Mouse (Mus musculus) embryo, embryonic 10.5 days (tissue): Measurements from ENCODE around the gene Rasgrp1.

Source experiments
- DNase-seq: peaks from one replicate; pipeline ENCODE4 v3.0.0-alpha.2; 2015; ENCODE audit warnings: low spot score

Gene Rasgrp1

DNA sequence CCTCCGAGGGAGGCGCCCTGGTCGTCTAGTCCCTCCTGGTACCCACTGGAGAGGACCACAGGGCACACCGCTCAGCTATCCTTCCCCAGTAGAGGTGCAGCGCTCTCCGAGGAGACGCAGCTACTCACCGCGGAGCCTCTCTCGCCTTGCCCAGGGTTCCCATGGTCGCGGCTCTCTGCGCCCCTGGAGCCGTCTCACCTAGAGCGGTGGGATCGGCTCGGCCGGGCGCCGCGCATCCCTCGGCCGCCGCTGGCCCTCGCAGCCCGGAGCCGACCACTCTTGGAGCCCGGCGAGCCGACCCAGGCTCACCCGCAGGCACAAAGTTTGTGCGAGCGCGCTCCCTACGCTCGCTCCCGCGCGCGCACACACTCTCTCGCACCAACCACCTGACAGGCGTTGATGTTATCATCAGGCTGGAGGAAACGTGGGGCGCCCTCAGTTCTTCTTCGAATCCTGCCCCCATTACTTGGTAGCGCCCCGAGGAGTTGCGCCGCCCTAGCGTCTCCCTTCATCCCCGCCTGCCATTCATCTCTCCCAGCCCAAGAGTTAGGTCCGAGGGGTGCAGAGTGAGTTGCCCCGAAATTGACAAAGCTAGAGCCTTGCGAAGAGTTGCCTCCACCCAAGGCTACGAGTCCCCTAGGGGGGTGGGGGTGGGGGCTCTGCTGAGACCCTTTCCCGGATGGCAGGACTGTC is at the start of gene Rasgrp1:
Rasgrp1 (minus strand) TSS at position 455 of the 693 bp plus-strand sequence.
- DNase-seq: peak; percentile 33

DNA sequence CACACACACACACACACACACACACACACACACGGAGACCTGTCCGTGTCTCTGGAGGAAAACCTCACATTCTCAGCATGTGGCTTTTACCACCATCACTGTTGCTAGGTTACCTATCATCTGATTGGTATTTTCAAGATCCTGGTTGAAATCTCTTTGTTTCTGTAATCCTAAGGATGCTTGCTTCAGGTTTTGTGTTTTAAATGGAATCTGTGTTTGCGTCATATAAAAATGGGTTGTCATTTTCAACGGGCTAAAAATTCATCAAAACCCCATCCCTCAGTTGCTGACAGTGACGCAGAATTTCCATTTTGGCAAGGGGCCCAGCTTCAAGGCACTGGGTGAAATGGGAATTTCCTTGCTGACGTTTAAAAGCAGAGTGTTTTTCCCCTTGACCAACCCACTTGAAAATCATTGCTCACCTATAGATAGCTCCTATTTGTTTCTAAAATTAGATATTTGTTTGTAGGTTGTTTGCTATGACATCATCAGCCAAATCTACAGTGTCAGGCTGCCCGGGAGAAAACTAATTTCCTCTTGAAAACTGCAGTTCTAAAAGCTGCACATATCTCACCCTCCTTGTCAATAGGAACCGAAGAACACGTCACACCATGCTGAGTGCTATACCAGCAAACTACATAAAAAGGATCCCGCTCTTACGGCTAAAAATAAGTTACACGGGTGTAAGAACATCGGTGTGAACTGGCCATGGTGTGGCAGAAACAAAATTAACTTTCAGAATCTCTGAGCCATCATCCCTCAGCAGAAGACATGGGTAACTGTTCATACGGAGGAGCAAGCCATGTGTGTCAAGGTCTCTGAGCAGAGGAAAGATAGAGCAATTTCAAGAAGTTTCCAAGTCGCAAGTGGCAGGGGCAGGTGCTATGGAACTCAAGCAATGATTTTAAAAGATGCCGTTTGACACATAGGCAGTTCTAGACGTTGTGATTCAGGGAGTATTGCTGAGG is 47.4 kb upstream of the Rasgrp1 start:
- DNase-seq: no peak

- no peak for DNase-seq
Observed at GRCm38 (mm10) chr2:117389460-117389859, 46.7 kb upstream of the Rasgrp1 start.

DNA sequence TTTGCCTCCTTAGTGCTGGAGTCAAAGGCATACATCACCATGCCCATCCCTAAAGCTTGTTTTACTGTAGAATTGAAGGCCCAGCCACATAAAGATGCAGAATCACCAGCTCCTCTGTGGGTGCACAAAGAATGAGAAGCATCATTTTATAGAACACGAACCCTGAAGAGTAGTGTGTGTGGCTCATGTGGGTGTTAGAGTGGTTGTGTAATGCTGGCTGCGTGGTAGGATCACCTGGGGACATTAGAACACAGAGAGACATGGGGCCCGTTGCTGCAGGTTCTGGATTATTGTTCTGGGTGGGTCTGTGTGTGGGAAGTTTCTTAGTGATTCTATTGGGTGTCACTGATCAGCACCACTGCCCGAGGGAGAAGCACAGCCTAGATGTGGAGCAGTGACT is 45.3 kb upstream of the Rasgrp1 start:
- no peak for DNase-seq

GRCm38 (mm10) chr2:117386981-117387705 is 44.3 kb upstream of the Rasgrp1 start:
- DNase-seq: no peak

DNA sequence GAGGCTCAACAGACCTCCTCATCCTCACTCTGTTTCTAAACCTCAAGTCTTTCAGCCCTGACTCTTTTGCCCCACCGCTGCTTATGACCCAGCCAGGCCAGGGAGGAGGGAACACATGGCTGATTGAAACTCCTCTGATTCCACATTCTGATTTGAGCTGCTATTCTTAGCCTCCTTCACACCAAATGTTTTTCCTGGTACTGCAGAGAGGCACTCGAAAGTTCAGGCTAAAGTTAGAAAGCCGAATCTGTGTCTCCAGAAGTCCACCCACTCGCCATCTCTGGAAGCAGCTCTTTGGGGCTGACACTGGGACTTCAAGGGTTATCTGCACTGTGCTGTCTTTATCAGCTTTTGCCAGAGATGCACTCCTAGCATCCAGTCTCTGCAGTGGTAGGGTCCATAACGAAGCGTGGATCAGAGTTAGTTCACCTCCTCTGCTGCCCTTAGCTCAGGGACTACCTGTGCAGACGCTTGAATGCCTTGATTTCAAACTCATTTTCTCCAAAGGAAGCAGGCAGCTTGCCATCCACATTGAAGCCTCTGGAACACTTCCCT is 43.3 kb upstream of the Rasgrp1 start:
- no peak for DNase-seq

- no peak for DNase-seq
Observed at GRCm38 (mm10) chr2:117381314-117381713, 38.5 kb upstream of the Rasgrp1 start.

- no peak for DNase-seq
Observed at GRCm38 (mm10) chr2:117374293-117374830, 31.6 kb upstream of the Rasgrp1 start.

- DNase-seq: no peak
Observed at GRCm38 (mm10) chr2:117371706-117372105, 28.9 kb upstream of the Rasgrp1 start.

DNA sequence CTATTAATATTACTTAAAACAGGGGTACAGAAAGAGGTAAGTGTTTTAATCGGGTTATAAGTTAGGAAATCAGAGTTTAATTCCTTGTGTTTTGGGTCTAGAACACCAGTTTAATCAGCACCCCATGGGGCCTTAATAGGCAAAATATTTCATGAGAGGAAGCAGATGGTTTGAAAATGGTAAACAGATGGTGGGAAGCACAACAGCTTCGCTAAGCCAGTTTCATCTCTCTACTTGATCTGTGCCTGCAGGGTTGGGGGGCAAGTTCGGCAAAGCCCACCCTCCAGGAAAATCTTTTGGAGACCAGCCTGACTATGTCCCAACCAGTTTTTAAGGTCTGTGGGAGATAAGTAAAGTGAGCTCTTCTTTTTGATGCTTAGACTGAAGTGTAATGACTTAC is 23.7 kb upstream of the Rasgrp1 start:
- DNase-seq: no peak

DNA sequence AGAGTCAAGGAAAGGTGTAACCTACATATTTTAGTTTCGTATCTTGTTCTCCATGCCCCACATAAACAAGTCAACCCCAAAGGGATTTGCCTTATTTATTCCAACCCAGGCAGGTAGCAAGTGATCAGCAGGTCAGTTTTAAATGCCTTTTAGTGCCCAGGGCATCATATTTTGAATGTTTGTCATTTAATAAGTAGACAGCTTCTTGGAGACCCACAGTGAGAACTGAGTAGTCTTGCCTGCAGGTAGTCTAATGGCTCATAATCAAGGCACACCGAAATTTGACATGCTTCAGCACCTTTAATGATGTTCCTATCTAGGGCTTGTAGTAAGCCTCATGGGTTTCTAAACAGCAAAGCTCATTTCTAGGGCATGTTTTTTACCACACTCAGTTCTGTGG is 21.3 kb upstream of the Rasgrp1 start:
- no peak for DNase-seq

- no peak for DNase-seq
Observed at GRCm38 (mm10) chr2:117357939-117358338, 15.1 kb upstream of the Rasgrp1 start.

DNA sequence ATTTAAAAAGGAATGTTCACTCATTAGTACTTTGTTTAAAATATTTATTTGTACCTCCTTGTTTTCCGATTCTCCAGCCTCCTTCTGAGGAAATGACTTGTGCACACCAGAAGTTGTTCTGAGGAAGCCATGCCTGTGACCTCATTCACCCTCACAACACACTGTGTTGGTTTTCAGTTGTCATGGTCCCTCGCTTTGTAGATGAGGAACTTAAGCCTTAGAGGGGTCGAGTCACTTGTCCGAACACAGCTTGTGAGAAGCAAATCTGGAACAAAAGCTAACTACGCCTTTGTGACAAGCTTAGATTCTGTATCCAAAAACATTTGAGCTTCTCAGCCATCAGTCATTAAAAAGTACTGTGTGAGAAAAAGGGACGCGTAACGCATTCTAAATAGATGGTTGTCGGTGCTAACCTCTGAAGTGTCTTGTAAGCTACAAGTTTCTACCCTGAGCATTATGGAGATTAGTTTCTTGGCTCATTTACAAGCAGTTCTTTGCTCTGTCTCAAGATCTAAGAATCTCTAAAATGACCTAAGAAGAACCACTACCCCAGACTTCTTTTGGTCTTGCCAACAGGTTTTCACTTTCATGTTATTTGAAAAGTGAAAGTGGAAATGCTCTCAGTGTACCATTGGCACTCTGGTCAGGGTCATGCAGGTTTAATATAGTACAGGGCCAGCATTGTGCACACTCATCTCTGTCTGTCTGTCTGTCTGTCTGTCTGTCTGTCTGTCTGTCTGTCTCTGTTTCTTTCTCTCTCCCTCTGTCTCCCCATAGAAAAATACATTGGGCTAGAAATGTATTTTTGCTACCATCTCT is 9.7 kb upstream of the Rasgrp1 start:
- DNase-seq: peak; percentile 24

DNA sequence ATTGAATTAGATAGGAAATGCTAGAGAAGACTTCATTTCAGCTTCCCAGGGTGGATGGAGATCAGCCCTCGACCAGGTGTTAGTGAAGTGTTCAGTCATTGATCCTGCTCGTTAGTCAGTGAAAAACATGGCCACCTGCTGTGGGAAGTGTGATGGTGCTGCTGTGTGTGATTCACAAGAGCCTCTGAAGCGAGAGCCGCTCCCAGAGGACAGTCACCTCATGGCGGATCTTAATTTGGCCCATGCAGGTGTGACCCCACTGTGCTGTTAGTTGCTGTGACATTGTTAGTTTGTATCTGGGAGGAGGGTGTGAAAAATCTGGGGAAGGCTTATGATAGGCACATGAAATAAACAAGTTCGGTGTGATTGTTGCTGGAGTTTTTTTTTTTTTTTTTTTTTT is 7.3 kb upstream of the Rasgrp1 start:
- DNase-seq: no peak

DNA sequence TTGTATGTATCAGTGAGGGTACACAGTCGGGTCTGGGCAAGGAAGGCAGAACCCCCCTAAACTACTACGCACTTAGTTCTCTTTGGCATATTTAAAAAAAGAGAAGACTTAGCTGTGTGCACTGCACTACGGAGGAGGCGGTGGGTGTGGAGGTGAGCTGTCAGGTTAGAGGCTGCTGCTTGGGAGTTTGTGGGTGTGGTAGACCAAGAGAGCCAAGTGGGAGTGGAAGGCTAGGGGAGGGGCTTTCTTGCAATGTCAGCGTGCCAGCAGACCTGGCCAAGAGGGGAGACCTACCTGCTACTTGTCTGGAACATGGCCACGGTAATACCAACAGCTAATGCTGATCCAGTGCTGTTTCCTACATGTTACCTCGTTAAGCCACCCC is 431 bp upstream of the Rasgrp1 start:
- DNase-seq: no peak

DNA sequence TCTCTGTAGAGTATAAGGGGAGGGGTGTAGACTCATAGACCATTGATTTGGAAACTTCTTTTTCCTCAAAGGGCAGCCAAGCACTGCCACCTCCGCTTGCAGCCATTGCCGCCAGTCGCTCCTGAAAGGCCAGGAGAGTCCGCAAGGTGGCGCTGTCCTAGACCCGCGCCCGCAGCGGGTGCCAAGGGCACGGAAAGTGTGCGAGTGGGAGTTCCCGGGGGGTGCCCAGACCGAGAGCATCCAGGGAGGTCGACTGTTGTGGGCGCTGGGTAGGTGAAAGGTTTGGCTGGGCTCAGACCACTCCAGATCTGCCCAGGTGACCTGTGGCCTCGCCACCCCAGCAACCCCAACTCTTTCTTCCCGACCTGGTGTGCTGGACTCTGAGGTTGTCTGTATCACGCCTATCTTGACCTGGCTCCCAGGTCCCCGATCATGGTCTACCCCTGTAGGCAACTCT is 683 bp downstream of the Rasgrp1 start:
- peak; percentile 82 for DNase-seq

DNA sequence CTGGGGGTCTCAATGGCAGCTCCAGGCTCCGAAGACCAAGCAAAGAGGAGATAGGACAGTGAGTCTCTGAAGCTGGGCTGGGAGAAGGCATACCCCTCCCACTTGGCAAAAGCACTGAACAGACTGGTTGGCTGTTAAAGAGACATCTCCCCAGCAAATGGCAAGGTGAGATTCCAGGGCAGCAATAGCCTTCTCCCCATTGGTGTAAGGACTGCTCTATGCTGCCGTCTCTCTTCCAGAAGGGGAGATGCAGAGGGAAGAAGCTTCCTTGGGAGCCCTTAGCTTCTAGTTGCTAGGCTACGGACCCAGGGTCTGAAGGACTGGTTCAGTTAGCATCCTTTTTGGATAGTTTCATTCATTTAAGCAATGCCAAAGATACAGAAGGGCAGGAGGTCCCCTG is 4.3 kb downstream of the Rasgrp1 start:
- no peak for DNase-seq

- DNase-seq: no peak
Observed at GRCm38 (mm10) chr2:117337902-117338301, 4.9 kb downstream of the Rasgrp1 start.

DNA sequence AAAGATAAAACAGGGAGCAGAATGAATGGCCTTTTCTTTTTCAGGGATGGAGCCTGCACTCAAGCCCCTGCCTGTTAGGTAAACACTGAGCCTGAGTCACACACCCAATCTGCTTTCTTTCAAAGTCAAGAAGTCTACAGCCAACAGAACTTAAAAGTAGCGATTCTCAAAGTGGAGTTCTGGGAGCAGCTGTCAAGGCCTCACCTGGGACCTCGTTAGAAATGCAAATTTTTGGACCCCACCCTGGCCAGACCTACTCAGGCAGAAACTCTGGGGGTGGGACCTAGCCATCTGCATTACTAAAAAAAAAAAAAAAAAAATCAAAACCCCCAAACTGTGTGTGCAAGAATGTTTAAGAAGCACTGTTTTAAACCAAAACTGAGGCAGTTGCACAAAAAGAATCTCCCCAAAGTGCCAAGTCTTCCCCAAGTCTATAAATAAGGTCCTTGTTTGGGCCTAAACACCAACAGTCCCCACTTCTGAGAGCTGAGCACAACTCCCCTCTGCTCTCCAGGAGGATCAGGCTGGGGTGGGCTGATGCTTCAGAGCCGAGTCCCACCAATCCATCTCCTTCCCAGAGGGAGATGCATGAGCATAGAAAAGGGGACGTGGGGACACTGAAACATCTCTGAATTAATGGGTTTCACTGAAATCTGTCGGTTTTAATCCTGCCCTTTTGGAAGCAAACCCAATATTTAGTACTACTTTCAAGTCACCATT is 5.7 kb downstream of the Rasgrp1 start:
- DNase-seq: no peak

GRCm38 (mm10) chr2:117335552-117336188 is 7.1 kb downstream of the Rasgrp1 start:
- no peak for DNase-seq
